8 mouse cellular contexts compared by ENCODE assay signal in the genomic region with DNA sequence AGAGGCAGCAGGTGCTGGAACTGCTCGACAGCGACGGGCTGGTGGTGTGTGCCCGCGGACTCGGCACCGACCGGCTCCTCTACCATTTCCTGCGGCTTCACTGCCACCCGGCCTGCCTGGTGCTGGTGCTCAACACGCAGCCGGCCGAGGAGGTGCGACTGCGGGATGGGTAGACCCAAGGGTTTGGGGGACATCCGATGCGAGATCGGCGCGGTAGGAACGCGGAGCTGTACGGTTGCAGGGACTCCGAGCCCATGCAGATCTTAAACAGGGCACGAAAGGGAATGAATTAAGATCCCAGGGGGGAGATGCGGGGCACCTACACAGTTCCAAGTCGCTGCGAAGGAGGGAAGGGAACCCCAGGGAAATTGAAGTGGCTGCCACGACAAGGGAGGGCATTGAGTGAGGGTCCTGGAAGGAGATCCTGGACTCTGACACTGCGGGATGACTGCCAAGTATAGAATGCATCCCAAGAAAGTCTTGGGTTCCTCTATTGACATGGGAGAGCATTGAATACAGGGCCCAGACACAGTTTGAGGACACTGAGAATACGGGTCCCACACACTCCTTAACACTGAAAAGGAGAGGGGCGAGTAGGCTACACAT. TPM values are rescaled to one million over a fixed set of nuclear protein-coding genes. Genes with fewer than 3 reads are reported as not detected.
DNase-seq lines count a peak whose midpoint lies in the region; ATAC-seq and TF ChIP-seq lines count a peak whose summit lies in the region.

No protein-coding gene starts in this region.

- WGBS in limb, embryonic 12.5 days = 2% methylated on average over 32 of the region's 32 CpGs
- 1% methylated on average over 32 of the region's 32 CpGs for WGBS in stomach, embryonic 15.5 days

- no peaks in the 10 kb centered on the region for H3K9me3 ChIP-seq in limb, embryonic 12.5 days
- H3K9me3 ChIP-seq in stomach, embryonic 15.5 days = no peaks in the 10 kb centered on the region

- peak overlapping the region; percentile 91 for H3K9ac ChIP-seq in limb, embryonic 12.5 days (replicated peaks)
- peak overlapping the region; percentile 55 for H3K9ac ChIP-seq in stomach, embryonic 15.5 days

- no peak for DNase-seq in cerebellum, adult 9-10 months
- no peak for DNase-seq in testis, postnatal 10 days (ENCODE audit: low spot score)
- no peak for DNase-seq in cerebellum, postnatal 4 days (ENCODE audit: low spot score in 2 of 2)
- no peak for DNase-seq in thymus, adult 18-20 months

- peak overlapping the region; percentile 77 for H3K27ac ChIP-seq in testis, adult 2 months (ENCODE audit: control insufficient read depth, insufficient read depth, low read depth, low read length)
- peak overlapping the region; percentile 85 for H3K27ac ChIP-seq in limb, embryonic 12.5 days
- H3K27ac ChIP-seq in stomach, embryonic 15.5 days = peak overlapping the region; percentile 71

- peak overlapping the region; percentile 64 for H3K4me2 ChIP-seq in limb, embryonic 12.5 days
- peak overlapping the region; percentile 68 for H3K4me2 ChIP-seq in stomach, embryonic 15.5 days

- H3K4me3 ChIP-seq in testis, adult 2 months (ENCODE audit: control insufficient read depth, low read depth, low read length) = peak overlapping the region; percentile 89
- H3K4me3 ChIP-seq in limb, embryonic 12.5 days (replicated peaks) = peak overlapping the region; percentile 72
- H3K4me3 ChIP-seq in stomach, embryonic 15.5 days (replicated peaks) = peak overlapping the region; percentile 60

- H3K4me1 ChIP-seq in testis, adult 2 months (ENCODE audit: control insufficient read depth, insufficient read depth, low read length) = peaks cover 2% of the 10 kb centered on the region; the same call in 1 of the 2 replicates
- peaks cover 6% of the 10 kb centered on the region; the same call in 1 of the 2 replicates for H3K4me1 ChIP-seq in limb, embryonic 12.5 days (replicated peaks)
- peaks cover 4% of the 10 kb centered on the region; the same call in 1 of the 2 replicates for H3K4me1 ChIP-seq in stomach, embryonic 15.5 days

- TF ChIP-seq POLR2A in testis, adult 2 months (IDR thresholded peaks at IDR 0.05; ENCODE audit: control insufficient read depth, low read depth, low read length) = no peak

- H3K36me3 ChIP-seq in testis, adult 2 months (ENCODE audit: control insufficient read depth, insufficient read depth, low read length) = no peaks in the 10 kb centered on the region
- H3K36me3 ChIP-seq in limb, embryonic 12.5 days = peaks cover 31% of the 10 kb centered on the region
- peaks cover 19% of the 10 kb centered on the region for H3K36me3 ChIP-seq in stomach, embryonic 15.5 days

- no peak for TF ChIP-seq CTCF in testis, adult 2 months (IDR thresholded peaks at IDR 0.05; ENCODE audit: control insufficient read depth, insufficient read depth, insufficient replicate concordance, low read depth, low read length)

- ATAC-seq in cerebellum, adult (ENCODE audit: insufficient number of reproducible peaks, low FRiP score, low TSS enrichment) = peak; percentile 1; the same call in 1 of the 2 replicates
- peak; percentile 7; the same call in 1 of the 2 replicates for ATAC-seq in limb, embryonic 12.5 days (ENCODE audit: insufficient number of reproducible peaks, insufficient read depth, low FRiP score, low TSS enrichment, low read depth)
- ATAC-seq in stomach, embryonic 15.5 days (ENCODE audit: insufficient read depth, low FRiP score, low read depth) = peak; percentile 65

- H3K27me3 ChIP-seq in testis, adult 2 months (ENCODE audit: control insufficient read depth, insufficient read depth, low read length) = no peaks in the 10 kb centered on the region
- H3K27me3 ChIP-seq in limb, embryonic 12.5 days = no peaks in the 10 kb centered on the region
- H3K27me3 ChIP-seq in stomach, embryonic 15.5 days (replicated peaks) = no peaks in the 10 kb centered on the region

RNA-seq across cellular contexts. Expression of a gene that starts 0.6 kb away (rescaled TPM):
- 30.7 and 33.8 TPM in 2 replicates for polyA plus RNA-seq in testis, adult 2 months (2012; rRNA removed)
- 14.8 and 15.2 TPM in 2 replicates for polyA plus RNA-seq in limb, embryonic 12.5 days (2016; fragmentation: Nextera tagmentation; extraction: Ambion mirVana)
- polyA plus RNA-seq in stomach, embryonic 15.5 days (2015; fragmentation: Nextera tagmentation; extraction: Ambion mirVana) = 11.4 and 12.2 TPM in 2 replicates

Comparison
In these comparisons a context has a peak if more than half of its experiments do, and no peak if none do; other contexts are left out.
1. ATAC-seq: peak in every context shown above with its lines; median percentile 65 in stomach, embryonic 15.5 days; 7 in limb, embryonic 12.5 days; 1 in cerebellum, adult.